Mouse (Mus musculus) stomach, postnatal 0 days (tissue): ENCODE data around the gene Ugt1a1.

Source experiments
- CTCF ChIP-seq: IDR thresholded peaks from 2 replicates; pipeline ENCODE4 v1.5.1; 2016; ENCODE audit warnings: antibody characterized with exemption, low read depth, mild to moderate bottlenecking, moderate library complexity
- EP300 ChIP-seq: optimal IDR thresholded peaks from 2 replicates; pipeline ENCODE3; 2016; ENCODE audit warnings: antibody characterized with exemption

- TF ChIP-seq CTCF (no peak), EP300 (no peak)
Observed at GRCm38 (mm10) chr1:88260604-88261377, 49.0 kb downstream of the Ugt1a1 start.
